Comparison of ENCODE assay signal across 11 mouse cellular contexts in the genomic region with DNA sequence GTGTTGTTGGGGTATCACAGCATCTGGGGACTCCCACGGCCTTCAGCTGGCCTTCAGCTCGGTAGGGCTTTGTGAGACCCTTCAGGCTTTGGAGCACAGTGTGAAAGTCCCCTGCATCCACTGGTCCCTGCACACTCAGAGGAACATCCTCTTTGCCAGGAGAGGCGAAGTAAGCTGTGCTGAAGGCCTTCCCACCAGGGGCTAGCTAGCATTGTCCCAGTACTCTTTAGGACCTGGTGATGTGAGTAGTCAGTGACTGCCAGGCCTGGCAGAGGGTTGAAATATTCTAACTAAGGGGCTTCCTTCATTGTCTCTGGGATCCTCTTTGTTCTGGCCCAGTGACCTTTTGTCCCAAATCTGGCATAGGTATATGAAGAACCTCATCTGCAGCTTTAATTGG. TPM values are rescaled to one million over a fixed set of nuclear protein-coding genes. Genes with fewer than 3 reads are reported as not detected.
DNase-seq lines count a peak whose midpoint lies in the region; ATAC-seq and TF ChIP-seq lines count a peak whose summit lies in the region.
"Had no signal": no experiment of that assay in that cellular context is flagged by ENCODE, and none has a peak within 500 bp of the region (broad histone marks: within the 10 kb centered on the region; RNA-seq: fewer than 3 reads in every experiment).

No protein-coding gene starts in this region.

- no peak for DNase-seq in kidney, postnatal 36 days
- no peak for DNase-seq in embryonic facial prominence, embryonic 14.5 days (ENCODE audit: low spot score)
- no peak for DNase-seq in forebrain, postnatal 0 days
- no peak for DNase-seq in natural killer cell, adult 2 months (ENCODE audit: low spot score in 2 of 2)
- DNase-seq in cerebellum, adult 11 months, result no peak
- no peak for DNase-seq in gastrocnemius, postnatal 4 days (ENCODE audit: low spot score in 2 of 2)
- DNase-seq: cerebellum, postnatal 25 days had no signal

- H3K4me3 ChIP-seq in kidney, embryonic 16.5 days (ENCODE audit: low read length), result no peak overlapping the region
- H3K4me3 ChIP-seq in embryonic facial prominence, embryonic 14.5 days (ENCODE audit: low read depth, low read length), result no peak overlapping the region
- no peak overlapping the region for H3K4me3 ChIP-seq in forebrain, postnatal 0 days (ENCODE audit: low read depth, low read length)
- H3K4me3 ChIP-seq in midbrain, embryonic 13.5 days (replicated peaks), result no peak overlapping the region

- 71% methylated on average over 3 of the region's 3 CpGs for WGBS in kidney, embryonic 16.5 days
- 76% methylated on average over 3 of the region's 3 CpGs for WGBS in embryonic facial prominence, embryonic 14.5 days
- 47% methylated on average over 3 of the region's 3 CpGs for WGBS in forebrain, postnatal 0 days
- 23% methylated on average over 3 of the region's 3 CpGs for WGBS in midbrain, embryonic 13.5 days

- H3K36me3 ChIP-seq in kidney, embryonic 16.5 days (ENCODE audit: insufficient read depth, low read length), result no peaks in the 10 kb centered on the region
- no peaks in the 10 kb centered on the region for H3K36me3 ChIP-seq in embryonic facial prominence, embryonic 14.5 days (ENCODE audit: control insufficient read depth, insufficient read depth, low read length)
- H3K36me3 ChIP-seq in forebrain, postnatal 0 days (ENCODE audit: insufficient read depth), result no peaks in the 10 kb centered on the region
- H3K36me3 ChIP-seq in midbrain, embryonic 13.5 days, result no peaks in the 10 kb centered on the region

- no peaks in the 10 kb centered on the region for H3K27me3 ChIP-seq in kidney, embryonic 16.5 days (ENCODE audit: insufficient read depth, low read length)
- H3K27me3 ChIP-seq in embryonic facial prominence, embryonic 14.5 days (replicated peaks; ENCODE audit: control insufficient read depth, insufficient read depth, low read length), result no peaks in the 10 kb centered on the region
- no peaks in the 10 kb centered on the region for H3K27me3 ChIP-seq in forebrain, postnatal 0 days (ENCODE audit: insufficient read depth, low read length)
- no peaks in the 10 kb centered on the region for H3K27me3 ChIP-seq in midbrain, embryonic 13.5 days

- peaks cover 6% of the 10 kb centered on the region; the same call in 1 of the 2 replicates for H3K4me1 ChIP-seq in kidney, embryonic 16.5 days (ENCODE audit: insufficient read depth, low read length)
- H3K4me1 ChIP-seq in embryonic facial prominence, embryonic 14.5 days (ENCODE audit: control insufficient read depth, insufficient read depth, low read length), result no peaks in the 10 kb centered on the region
- H3K4me1 ChIP-seq in forebrain, postnatal 0 days (ENCODE audit: insufficient read depth), result peaks cover 14% of the 10 kb centered on the region
- peaks cover 23% of the 10 kb centered on the region for H3K4me1 ChIP-seq in midbrain, embryonic 13.5 days (replicated peaks)

- peak overlapping the region; percentile 54 for H3K27ac ChIP-seq in kidney, embryonic 16.5 days (ENCODE audit: low read length)
- 0 out of 2 replicates have a peak overlapping the region, but pooled peaks have one; percentile 1 for H3K27ac ChIP-seq in embryonic facial prominence, embryonic 14.5 days (replicated peaks; ENCODE audit: low read depth, low read length)
- H3K27ac ChIP-seq in forebrain, postnatal 0 days (ENCODE audit: low read depth, low read length), result peak overlapping the region; percentile 78
- peak overlapping the region; percentile 82 for H3K27ac ChIP-seq in midbrain, embryonic 13.5 days
- H3K27ac ChIP-seq: macrophage had no signal

- no peak for TF ChIP-seq CTCF in forebrain, postnatal 0 days (IDR thresholded peaks at IDR 0.05; ENCODE audit: low read depth)

- no peak overlapping the region for H3K4me2 ChIP-seq in kidney, embryonic 16.5 days (replicated peaks; ENCODE audit: low read depth, low read length)
- no peak overlapping the region for H3K4me2 ChIP-seq in embryonic facial prominence, embryonic 14.5 days (ENCODE audit: low read depth, low read length)
- H3K4me2 ChIP-seq in forebrain, postnatal 0 days (ENCODE audit: low read depth), result no peak overlapping the region
- 0 out of 2 replicates have a peak overlapping the region, but pooled peaks have one; percentile 11 for H3K4me2 ChIP-seq in midbrain, embryonic 13.5 days (replicated peaks)

- no peak for ATAC-seq in kidney, embryonic 16.5 days (ENCODE audit: low FRiP score, low TSS enrichment)
- no peak for ATAC-seq in embryonic facial prominence, embryonic 14.5 days (ENCODE audit: low read depth)
- ATAC-seq in forebrain, postnatal 0 days, result peak; percentile 27; the same call in 1 of the 2 replicates
- ATAC-seq in midbrain, embryonic 13.5 days, result peak; percentile 22; the same call in 1 of the 2 replicates

- no peaks in the 10 kb centered on the region for H3K9me3 ChIP-seq in kidney, embryonic 16.5 days (ENCODE audit: low read length)
- H3K9me3 ChIP-seq in embryonic facial prominence, embryonic 14.5 days (ENCODE audit: control insufficient read depth, low read length), result no peaks in the 10 kb centered on the region
- no peaks in the 10 kb centered on the region for H3K9me3 ChIP-seq in forebrain, postnatal 0 days (ENCODE audit: low read length)
- H3K9me3 ChIP-seq in midbrain, embryonic 13.5 days, result no peaks in the 10 kb centered on the region

- H3K9ac ChIP-seq in kidney, embryonic 16.5 days (replicated peaks; ENCODE audit: low read length), result no peak overlapping the region
- H3K9ac ChIP-seq in embryonic facial prominence, embryonic 14.5 days (ENCODE audit: low read depth, low read length), result no peak overlapping the region
- no peak overlapping the region for H3K9ac ChIP-seq in forebrain, postnatal 0 days
- 0 out of 2 replicates have a peak overlapping the region, but pooled peaks have one; percentile 17 for H3K9ac ChIP-seq in midbrain, embryonic 13.5 days (replicated peaks)

RNA-seq across cellular contexts. Expression of gene Pecam1, which starts 13.8 kb away (rescaled TPM):
- polyA plus RNA-seq in kidney, embryonic 16.5 days (2015; fragmentation: Nextera tagmentation; extraction: Ambion mirVana), result 74.9 and 75.5 TPM in 2 replicates
- 46.8 and 48.9 TPM in 2 replicates for polyA plus RNA-seq in embryonic facial prominence, embryonic 14.5 days (2014; fragmentation: Nextera tagmentation; extraction: Ambion mirVana)
- total RNA-seq in forebrain, postnatal 0 days (2014; rRNA removed), result 14.4 and 22.4 TPM in 2 replicates
- 10.6 and 11.4 TPM in 2 replicates for polyA plus RNA-seq in forebrain, postnatal 0 days (2015; fragmentation: Nextera tagmentation; extraction: Ambion mirVana)
- polyA plus RNA-seq in midbrain, embryonic 13.5 days (2015; fragmentation: Nextera tagmentation; extraction: Ambion mirVana), result 14.1 and 15.8 TPM in 2 replicates
- total RNA-seq in gastrocnemius, postnatal 4 days (2021), result 100 to 1,000 TPM; 123 to 126 TPM

RNA-seq across cellular contexts. Expression of gene Milr1, which starts 14.4 kb away (rescaled TPM):
- 1.1 and 1.2 TPM in 2 replicates for polyA plus RNA-seq in kidney, embryonic 16.5 days (2015; fragmentation: Nextera tagmentation; extraction: Ambion mirVana)
- polyA plus RNA-seq in embryonic facial prominence, embryonic 14.5 days (2014; fragmentation: Nextera tagmentation; extraction: Ambion mirVana), result 1.4 and 2.0 TPM in 2 replicates
- 1.5 TPM in 1 of 2 replicates, not detected in the other for total RNA-seq in forebrain, postnatal 0 days (2014; rRNA removed)
- polyA plus RNA-seq in forebrain, postnatal 0 days (2015; fragmentation: Nextera tagmentation; extraction: Ambion mirVana), result 0.55 and 1.0 TPM in 2 replicates
- polyA plus RNA-seq in midbrain, embryonic 13.5 days (2015; fragmentation: Nextera tagmentation; extraction: Ambion mirVana), result 0.97 and 1.2 TPM in 2 replicates
- total RNA-seq in gastrocnemius, postnatal 4 days (2021), result 1 to 10 TPM; 1.1 to 1.8 TPM
- total RNA-seq: layer of hippocampus, postnatal 36 days had no signal

RNA-seq across cellular contexts. Expression of gene Polg2, which starts 42.7 kb away (rescaled TPM):
- polyA plus RNA-seq in kidney, embryonic 16.5 days (2015; fragmentation: Nextera tagmentation; extraction: Ambion mirVana), result 9.7 and 10.6 TPM in 2 replicates
- polyA plus RNA-seq in embryonic facial prominence, embryonic 14.5 days (2014; fragmentation: Nextera tagmentation; extraction: Ambion mirVana), result 9.8 and 10.2 TPM in 2 replicates
- 9.5 and 10.5 TPM in 2 replicates for total RNA-seq in forebrain, postnatal 0 days (2014; rRNA removed)
- 10.0 and 11.3 TPM in 2 replicates for polyA plus RNA-seq in forebrain, postnatal 0 days (2015; fragmentation: Nextera tagmentation; extraction: Ambion mirVana)
- polyA plus RNA-seq in midbrain, embryonic 13.5 days (2015; fragmentation: Nextera tagmentation; extraction: Ambion mirVana), result 10.0 and 10.7 TPM in 2 replicates
- total RNA-seq in gastrocnemius, postnatal 4 days (2021), result 1 to 10 TPM; 8.2 TPM

RNA-seq across cellular contexts. Expression of gene Ddx5, which starts 52.4 kb away (rescaled TPM):
- polyA plus RNA-seq in kidney, embryonic 16.5 days (2015; fragmentation: Nextera tagmentation; extraction: Ambion mirVana), result 369 and 372 TPM in 2 replicates
- polyA plus RNA-seq in embryonic facial prominence, embryonic 14.5 days (2014; fragmentation: Nextera tagmentation; extraction: Ambion mirVana), result 334 and 344 TPM in 2 replicates
- 462 and 530 TPM in 2 replicates for total RNA-seq in forebrain, postnatal 0 days (2014; rRNA removed)
- 274 and 306 TPM in 2 replicates for polyA plus RNA-seq in forebrain, postnatal 0 days (2015; fragmentation: Nextera tagmentation; extraction: Ambion mirVana)
- polyA plus RNA-seq in midbrain, embryonic 13.5 days (2015; fragmentation: Nextera tagmentation; extraction: Ambion mirVana), result 487 and 502 TPM in 2 replicates
- 100 to 1,000 TPM; 388 to 472 TPM for total RNA-seq in gastrocnemius, postnatal 4 days (2021)

RNA-seq across cellular contexts. Expression of gene Cep95, which starts 52.4 kb away (rescaled TPM):
- polyA plus RNA-seq in kidney, embryonic 16.5 days (2015; fragmentation: Nextera tagmentation; extraction: Ambion mirVana), result 21.9 and 24.4 TPM in 2 replicates
- 15.8 and 16.6 TPM in 2 replicates for polyA plus RNA-seq in embryonic facial prominence, embryonic 14.5 days (2014; fragmentation: Nextera tagmentation; extraction: Ambion mirVana)
- 13.8 and 15.8 TPM in 2 replicates for total RNA-seq in forebrain, postnatal 0 days (2014; rRNA removed)
- 4.7 and 6.9 TPM in 2 replicates for polyA plus RNA-seq in forebrain, postnatal 0 days (2015; fragmentation: Nextera tagmentation; extraction: Ambion mirVana)
- 20.2 and 20.4 TPM in 2 replicates for polyA plus RNA-seq in midbrain, embryonic 13.5 days (2015; fragmentation: Nextera tagmentation; extraction: Ambion mirVana)
- total RNA-seq in gastrocnemius, postnatal 4 days (2021), result 10 to 100 TPM in 1 of 2 experiments, 1 to 10 TPM in 1; 8.9 to 12.5 TPM

Comparison
In these comparisons a context has a peak if more than half of its experiments do, and no peak if none do; other contexts are left out.
1. ATAC-seq: peak in forebrain, postnatal 0 days (single experiment) and midbrain, embryonic 13.5 days (single experiment); none in kidney, embryonic 16.5 days (single experiment) and embryonic facial prominence, embryonic 14.5 days (single experiment).
2. H3K27ac ChIP-seq: peak in every context shown above with its lines; median percentile 82 in midbrain, embryonic 13.5 days; 78 in forebrain, postnatal 0 days; 54 in kidney, embryonic 16.5 days; 1 in embryonic facial prominence, embryonic 14.5 days.